Mouse (Mus musculus) ovary, postnatal 36 days (tissue): ENCODE data around the gene Map3k5.

Experiments used
- DNase-seq: peaks from one replicate; pipeline ENCODE4 v3.0.0; 2022; ENCODE audit warnings: low spot score, mixed read lengths

Gene Map3k5

DNA sequence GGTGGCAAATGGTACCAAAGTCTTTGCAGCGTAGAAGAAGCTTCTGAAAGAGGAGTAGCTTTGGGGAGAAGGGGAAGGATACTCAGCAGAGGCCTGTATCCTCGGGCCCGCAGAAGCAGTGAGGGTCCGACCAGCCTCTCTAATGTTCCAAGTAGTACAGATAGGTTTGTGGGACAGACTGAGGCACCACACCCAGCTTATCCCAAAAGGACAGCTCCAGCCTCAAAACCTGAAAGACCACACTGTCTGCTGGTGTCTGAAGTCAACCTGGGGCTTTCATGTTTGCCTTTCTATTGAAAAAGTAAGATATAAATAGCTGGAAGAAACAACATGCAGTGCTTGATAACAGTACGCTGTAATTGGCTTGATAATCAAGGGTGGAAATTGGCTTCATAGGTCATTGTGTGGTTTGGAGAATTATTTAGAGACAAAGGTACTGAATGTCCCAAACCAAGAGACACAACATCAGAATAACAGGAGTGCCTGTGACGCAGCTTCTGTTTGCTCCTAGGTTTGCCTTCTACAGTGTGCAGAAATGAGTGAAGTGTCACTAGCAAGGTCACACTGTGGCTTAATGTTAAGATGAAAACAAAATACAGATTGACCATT is 256.0 kb downstream of the Map3k5 start:
- no peak for DNase-seq
